Mouse (Mus musculus) urinary bladder, postnatal 10 days (tissue): Measurements from ENCODE around the gene Tssc4.

Source experiments
- DNase-seq: peaks from one replicate; pipeline ENCODE4 v3.0.0; 2022; ENCODE audit warnings: low spot score

Gene Tssc4

GRCm38 (mm10) chr7:143109696-143110095 is 40.6 kb downstream of the Tssc4 start:
- no peak for DNase-seq

GRCm38 (mm10) chr7:143110803-143111202 is 41.8 kb downstream of the Tssc4 start:
- DNase-seq, result no peak

GRCm38 (mm10) chr7:143111719-143112118 is 42.7 kb downstream of the Tssc4 start:
- DNase-seq, result no peak

GRCm38 (mm10) chr7:143112395-143112794 is 43.3 kb downstream of the Tssc4 start:
- DNase-seq, result no peak

- no peak for DNase-seq
These were observed 45.7 kb downstream of the Tssc4 start for GRCm38 (mm10) chr7:143114773-143115172.

GRCm38 (mm10) chr7:143116521-143116920 is 47.5 kb downstream of the Tssc4 start:
- DNase-seq, result no peak

- DNase-seq, result no peak
These were observed 50.4 kb downstream of the Tssc4 start for GRCm38 (mm10) chr7:143119407-143119806.

- no peak for DNase-seq
These were observed 50.8 kb downstream of the Tssc4 start for GRCm38 (mm10) chr7:143119826-143120225.
